Mouse (Mus musculus) cerebellum, postnatal 25 days (tissue): ENCODE results near the gene Thada.
"Not testable (repeated sequence)": the region's sequence is repeated elsewhere in the genome, so short reads cannot be mapped to it uniquely, and the experiment has no call there.

Source experiments
- DNase-seq, 2 experiments: peaks; one replicate each; pipeline ENCODE4 v3.0.0; 2021; ENCODE audit warnings: mixed read lengths in 2 of 2

Thada gene

GRCm38 (mm10) chr17:84256278-84256819, 209.7 kb downstream of the Thada start:
- DNase-seq = no peak

- no peak for DNase-seq
These were observed 210.2 kb downstream of the Thada start for GRCm38 (mm10) chr17:84255841-84256240.

GRCm38 (mm10) chr17:84251426-84251825, 214.6 kb downstream of the Thada start:
- DNase-seq = no peak

- DNase-seq = no peak
These were observed 221.7 kb downstream of the Thada start for GRCm38 (mm10) chr17:84244182-84244920.

GRCm38 (mm10) chr17:84243759-84244158, 222.2 kb downstream of the Thada start:
- no peak for DNase-seq

DNA sequence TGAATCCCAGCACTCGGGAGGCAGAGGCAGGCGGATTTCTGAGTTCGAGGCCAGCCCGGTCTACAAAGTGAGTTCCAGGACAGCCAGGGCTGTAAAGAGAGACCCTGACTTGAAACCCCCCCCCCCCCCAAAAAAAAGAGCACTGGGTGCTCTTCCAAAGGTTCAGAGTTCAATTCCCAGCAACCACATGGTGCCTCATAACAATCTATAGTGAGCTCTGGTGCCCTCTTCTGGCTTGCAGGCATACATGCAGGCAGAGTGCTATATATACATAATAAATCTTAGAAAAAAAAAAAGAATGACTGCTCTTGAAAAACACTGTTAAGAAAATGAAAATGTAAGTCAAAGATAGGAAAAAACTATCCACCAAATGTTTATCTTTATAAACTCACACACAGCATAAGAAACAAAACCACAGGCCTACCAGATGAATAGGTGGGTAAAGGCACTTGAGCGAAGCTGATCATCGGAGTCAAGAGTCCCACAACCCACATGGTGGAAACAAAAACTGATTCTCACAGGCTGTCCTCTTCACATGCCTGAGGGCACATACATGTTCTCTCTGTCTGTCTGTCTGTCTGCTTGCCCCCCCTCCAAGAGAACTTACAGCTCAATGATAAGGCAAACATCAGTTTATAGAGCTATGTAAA, 224.6 kb downstream of the Thada start:
- no peak for DNase-seq

- no peak for DNase-seq
These were observed 226.2 kb downstream of the Thada start for GRCm38 (mm10) chr17:84239679-84240292.

DNA sequence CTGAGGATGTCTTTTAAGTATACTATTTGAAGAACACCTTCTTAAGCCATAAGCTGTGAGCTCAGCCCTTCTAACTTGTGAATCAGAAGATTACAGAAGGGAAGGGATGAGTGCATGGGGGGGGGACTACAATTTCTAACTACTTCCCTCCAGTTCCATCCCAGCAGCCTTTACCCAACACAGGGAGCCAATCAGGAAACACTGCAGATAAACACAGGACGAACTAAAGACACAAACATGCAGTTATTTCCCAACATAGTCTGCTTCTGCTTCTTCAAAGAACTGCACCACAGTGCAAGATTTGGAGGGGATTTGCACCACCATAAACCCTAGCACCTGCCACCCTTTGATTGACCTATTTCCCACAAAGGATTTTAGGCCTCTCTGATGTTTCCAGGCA, 227.8 kb downstream of the Thada start:
- DNase-seq = no peak

GRCm38 (mm10) chr17:84236781-84237557, 229.0 kb downstream of the Thada start:
- no peak for DNase-seq

- DNase-seq = no peak
These were observed 230.5 kb downstream of the Thada start for GRCm38 (mm10) chr17:84235399-84235928.

- not testable (repeated sequence) for DNase-seq
These were observed 231.2 kb downstream of the Thada start for GRCm38 (mm10) chr17:84234785-84235184.

GRCm38 (mm10) chr17:84233758-84234157, 232.2 kb downstream of the Thada start:
- DNase-seq = no peak

- no peak for DNase-seq
These were observed 234.6 kb downstream of the Thada start for GRCm38 (mm10) chr17:84231361-84231760.

DNA sequence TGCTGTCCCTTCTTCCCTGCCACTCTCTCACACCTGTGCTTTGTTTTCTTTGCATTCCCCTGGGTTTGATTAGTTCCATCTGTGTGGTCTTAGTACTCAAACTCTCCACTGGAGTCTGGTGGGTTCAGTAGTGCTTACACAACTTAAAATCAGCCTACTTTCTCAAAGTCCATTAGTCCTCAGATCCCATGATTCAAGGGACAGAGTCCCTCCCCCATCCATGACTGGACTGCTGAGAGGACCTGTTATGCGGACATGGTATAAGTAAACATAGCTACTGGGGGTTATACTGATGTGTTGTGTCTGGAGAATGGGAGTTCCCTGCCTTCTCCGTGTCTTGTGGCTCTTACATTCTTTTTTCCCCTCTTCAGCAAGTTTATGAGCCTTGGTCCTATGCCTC, 237.8 kb downstream of the Thada start:
- DNase-seq = no peak

GRCm38 (mm10) chr17:84226681-84227080, 239.3 kb downstream of the Thada start:
- no peak for DNase-seq

GRCm38 (mm10) chr17:84226231-84226630, 239.8 kb downstream of the Thada start:
- DNase-seq = no peak

DNA sequence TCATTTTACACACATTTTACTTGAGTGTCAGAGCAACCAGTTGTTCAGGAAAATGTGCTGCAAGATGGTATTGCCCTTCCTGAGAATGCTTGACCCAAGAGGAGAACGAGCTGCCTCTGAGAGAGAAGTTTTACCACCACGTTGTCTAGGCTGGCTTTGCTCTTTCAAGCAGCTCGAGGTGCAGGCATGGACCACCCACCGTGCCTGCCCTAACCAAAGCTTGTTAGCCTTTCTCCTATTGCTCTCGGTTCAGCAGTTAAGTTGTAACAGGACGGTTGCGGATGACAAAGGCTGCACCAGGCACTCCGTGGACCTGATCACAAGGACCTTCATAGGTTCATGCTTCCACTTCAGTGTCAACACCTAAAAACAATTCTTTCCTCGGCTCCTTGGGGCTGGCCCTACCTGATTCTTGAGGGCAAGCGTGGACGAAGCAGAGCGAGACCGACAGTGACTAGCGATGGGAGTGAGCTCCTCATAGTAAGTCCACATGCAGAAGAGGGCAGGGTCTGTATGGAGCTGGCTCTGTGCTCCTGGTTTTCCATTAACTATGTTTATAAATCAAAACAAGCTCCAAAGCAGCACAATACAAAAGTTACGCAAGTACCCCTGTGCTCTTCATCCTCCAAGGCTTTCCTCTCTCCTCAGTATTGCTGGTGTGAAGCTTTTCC, 241.7 kb downstream of the Thada start:
- no peak for DNase-seq

DNA sequence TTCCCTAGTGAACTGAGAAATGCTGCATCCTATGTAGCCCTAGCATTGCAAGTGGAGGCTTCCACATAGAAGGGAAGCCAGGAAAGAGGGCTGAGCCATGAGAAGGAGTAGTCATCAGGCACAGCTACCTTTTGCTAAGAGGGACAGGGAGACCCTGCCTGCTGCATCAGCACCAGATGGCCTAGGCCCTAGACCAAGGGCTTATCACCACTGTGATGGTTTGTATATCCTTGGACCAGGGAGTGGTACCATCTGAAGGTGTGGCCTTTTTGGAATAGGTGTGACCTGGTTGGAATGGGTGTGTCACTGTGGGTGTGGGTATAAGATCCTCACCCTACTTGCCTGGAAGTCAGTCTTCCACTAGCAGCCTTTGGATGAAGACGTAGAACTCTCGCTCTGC, 247.2 kb downstream of the Thada start:
- not testable (repeated sequence) for DNase-seq

- no peak for DNase-seq
These were observed 248.3 kb downstream of the Thada start for GRCm38 (mm10) chr17:84217696-84218095.

DNA sequence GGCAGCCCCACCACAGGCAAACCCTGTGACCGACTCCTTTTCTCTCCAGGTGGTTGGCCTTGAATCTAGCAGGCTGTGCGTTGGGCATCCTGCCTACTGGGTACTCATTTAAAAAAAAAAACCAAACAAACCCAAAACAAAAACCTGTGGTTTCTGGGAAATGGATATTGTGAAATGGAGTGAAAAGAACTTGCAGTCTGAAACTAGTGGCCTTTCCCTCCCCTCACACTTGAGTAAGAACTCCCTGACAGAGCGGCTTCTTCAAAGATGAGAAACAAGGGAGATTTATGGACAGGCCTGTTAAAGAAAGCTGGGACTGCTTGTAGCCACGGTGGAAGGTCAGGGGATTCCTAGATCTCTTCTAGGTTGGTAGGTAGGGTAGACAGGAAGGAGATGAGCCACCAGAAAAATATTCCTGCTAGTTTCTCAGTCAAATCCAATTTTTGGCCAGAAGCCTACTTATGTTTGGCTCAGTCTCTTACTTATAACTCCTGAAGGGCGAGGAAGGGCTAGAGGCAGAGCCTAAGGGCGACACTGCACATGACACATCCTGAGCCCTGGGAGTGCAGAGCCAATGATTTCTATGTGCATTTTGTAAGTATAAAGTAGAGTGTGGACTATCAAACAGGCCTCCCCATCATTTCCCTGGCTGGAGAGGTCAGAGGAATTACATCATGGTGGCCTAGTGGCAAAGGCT, 250.6 kb downstream of the Thada start:
- DNase-seq = peak; percentile 19 to 37

DNA sequence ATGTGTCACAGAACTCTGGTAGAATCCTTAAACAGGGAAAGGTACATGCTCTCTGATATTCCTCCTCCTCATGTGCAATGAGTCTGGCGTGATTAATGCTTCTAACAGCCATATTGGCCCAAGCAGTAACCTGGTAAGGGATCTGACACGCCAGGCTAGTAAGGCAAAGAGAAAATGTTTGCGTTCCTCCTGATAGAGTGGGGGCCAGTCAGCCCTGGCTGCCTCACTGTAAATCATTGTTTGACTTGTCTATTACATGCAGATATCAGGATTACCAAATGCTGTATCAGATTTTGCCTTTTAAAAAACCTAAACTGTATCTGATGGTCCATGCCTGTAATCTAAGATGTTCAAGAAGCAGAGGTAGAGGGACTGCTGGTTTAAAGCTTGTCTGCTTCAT, 252.5 kb downstream of the Thada start:
- no peak for DNase-seq
